Mouse (Mus musculus) mouse trophoblast stem cell (cell line): ENCODE results near the gene Vmn1r101.
"Not testable (repeated sequence)": the region's sequence is repeated elsewhere in the genome, so short reads cannot be mapped to it uniquely, and the experiment has no call there.

Experiments used
- in situ Hi-C, 2 experiments: fragments of 300-500 bp; cut with MseI, MboI; formaldehyde crosslinking; loops; 2 replicates in 1 of 2; 3 replicates in 1 of 2; pipeline ENCODE4 v1.15.1; 2025

Gene Vmn1r101

DNA sequence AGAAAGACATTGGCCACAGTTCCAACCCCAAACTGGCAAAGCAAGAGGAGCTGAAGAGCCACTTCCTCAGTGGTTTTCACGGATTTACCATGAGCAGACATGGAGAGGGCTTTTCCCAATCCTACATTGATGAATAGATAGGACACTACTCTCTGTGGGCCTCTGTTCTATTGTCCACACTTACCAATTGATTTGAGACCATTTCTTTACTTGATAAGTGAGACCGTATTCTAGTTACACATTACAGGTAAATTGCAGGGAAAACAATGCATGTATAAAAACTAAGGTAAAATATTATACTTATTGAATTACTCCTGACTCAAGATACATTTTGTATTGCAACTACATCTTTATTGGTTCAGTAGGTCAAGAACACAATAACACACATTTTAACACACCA lies at the start of gene Vmn1r101:
TSS of gene Vmn1r101 (minus strand) at position 101 of the 400 bp plus-strand sequence.
- in situ Hi-C loops: not testable (repeated sequence)

DNA sequence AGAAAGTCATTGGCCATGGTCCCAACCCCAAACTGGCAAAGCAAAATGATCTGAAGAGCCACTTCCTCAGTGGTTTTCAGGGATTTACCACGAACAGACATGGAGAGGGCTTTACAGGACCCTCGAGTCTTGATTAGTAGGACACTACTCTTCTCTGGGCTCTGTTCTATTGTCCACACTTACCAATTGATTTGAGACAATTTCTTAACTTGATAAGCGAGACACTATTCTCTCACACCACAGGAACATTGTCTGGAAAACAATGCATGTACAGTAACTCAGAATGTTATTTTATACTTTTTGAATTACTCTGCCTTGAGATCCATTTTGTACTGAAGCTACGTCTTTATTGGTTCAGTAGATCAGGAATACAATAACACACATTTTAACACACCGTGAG lies 32.4 kb upstream of the Vmn1r101 start, which contains the start of gene Gm10670:
TSS of gene Gm10670 (minus strand) at position 101 of the 400 bp plus-strand sequence.
- in situ Hi-C loops: not testable (repeated sequence)

DNA sequence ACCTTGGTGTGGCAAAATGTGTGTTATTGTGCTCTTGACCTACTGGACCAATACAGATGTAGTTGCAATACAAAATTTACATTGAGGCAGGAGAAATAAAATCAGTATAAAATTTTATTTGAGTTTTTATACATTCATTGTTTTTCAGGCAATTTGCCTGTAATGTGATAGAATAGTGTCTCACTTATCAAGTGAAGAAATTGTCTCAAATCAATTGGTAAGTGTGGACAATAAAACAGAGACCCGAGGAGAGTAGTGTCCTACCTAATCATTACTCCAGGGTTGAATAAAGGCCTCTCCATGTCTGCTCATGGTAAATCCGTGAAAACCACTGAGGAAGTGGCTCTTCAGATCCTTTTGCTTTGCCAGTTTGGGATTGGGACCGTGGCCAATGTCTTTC lies 24.8 kb downstream of the Vmn1r101 start, which contains the start of gene Vmn1r100:
TSS of gene Vmn1r100 (plus strand) at position 301 of the 400 bp plus-strand sequence.
- in situ Hi-C loops: not testable (repeated sequence)
